9 mouse cellular contexts compared by ENCODE assay signal in the genomic region with DNA sequence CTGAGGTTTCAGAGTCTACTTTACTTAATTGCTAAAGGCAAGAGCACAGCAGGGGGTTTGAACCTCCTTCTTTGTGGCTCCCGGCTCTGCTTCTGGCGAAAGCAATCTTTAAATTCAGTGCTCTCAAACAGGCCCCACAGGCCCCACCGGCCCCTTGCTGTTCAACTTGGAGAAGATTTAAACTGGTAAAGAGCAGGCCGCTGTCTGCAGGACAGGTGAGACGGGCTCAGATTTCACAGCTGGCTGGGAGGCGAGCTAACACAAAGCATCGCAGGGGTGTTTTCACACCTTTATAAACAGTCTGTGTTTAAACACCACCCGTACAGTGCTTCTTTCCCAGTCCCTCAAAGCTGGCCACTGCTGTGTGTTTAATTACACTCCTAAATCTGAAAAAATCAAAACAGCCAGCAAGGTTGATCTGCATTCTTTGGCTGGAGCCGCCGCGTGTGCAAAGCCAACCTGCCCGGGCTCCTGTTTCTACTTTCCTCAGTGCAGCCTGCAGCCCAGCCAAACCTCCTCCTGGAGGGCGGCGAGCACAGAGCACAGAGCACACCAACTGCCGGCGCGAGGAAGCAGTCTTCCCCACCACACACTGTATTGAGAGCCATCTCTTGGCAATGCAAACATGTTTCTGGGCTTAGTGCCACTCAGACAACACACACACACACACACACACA.
DNase-seq lines count a peak whose midpoint lies in the region; ATAC-seq and TF ChIP-seq lines count a peak whose summit lies in the region.
"Had no signal": no experiment of that assay in that cellular context is flagged by ENCODE, and none has a peak within 500 bp of the region (broad histone marks: within the 10 kb centered on the region; RNA-seq: fewer than 3 reads in every experiment).

No protein-coding gene starts in this region.

- 0 out of 2 replicates have a peak, but pooled peaks cover 15% of the 10 kb centered on the region for H3K4me1 ChIP-seq in forebrain, postnatal 0 days (ENCODE audit: insufficient read depth)
- peaks cover 2 to 19% of the 10 kb centered on the region in 2 experiments; a peak in 2 of 4 replicates for H3K4me1 ChIP-seq in liver, embryonic 14.5 days (replicated peaks; ENCODE audit: control insufficient read depth in 2 of 2, insufficient read depth in 2 of 2, low read length in 1 of 2)
- peaks cover 13% of the 10 kb centered on the region; the same call in 1 of the 2 replicates for H3K4me1 ChIP-seq in neural tube, embryonic 11.5 days (ENCODE audit: control insufficient read depth, insufficient read depth, low read length)

- H3K27me3 ChIP-seq in forebrain, postnatal 0 days (ENCODE audit: insufficient read depth, low read length), result no peaks in the 10 kb centered on the region
- H3K27me3 ChIP-seq in liver, embryonic 14.5 days (ENCODE audit: control insufficient read depth, insufficient read depth, low read length), result no peaks in the 10 kb centered on the region
- no peaks in the 10 kb centered on the region for H3K27me3 ChIP-seq in neural tube, embryonic 11.5 days (ENCODE audit: control insufficient read depth, insufficient read depth, low read length)
- H3K27me3 ChIP-seq: megakaryocyte, embryonic 14.5 days had no signal

- TF ChIP-seq CTCF in forebrain, postnatal 0 days (IDR thresholded peaks at IDR 0.05; ENCODE audit: low read depth), result peak; percentile 20; the same call in 1 of the 2 replicates
- 0 out of 2 replicates have a peak, but pooled peaks have one; percentile 7 for TF ChIP-seq CTCF in liver, embryonic 14.5 days (IDR thresholded peaks at IDR 0.05; ENCODE audit: low read depth)

- H3K36me3 ChIP-seq in forebrain, postnatal 0 days (ENCODE audit: insufficient read depth), result no peaks in the 10 kb centered on the region
- H3K36me3 ChIP-seq in liver, embryonic 14.5 days (replicated peaks; ENCODE audit: control insufficient read depth, insufficient read depth, low read depth), result no peaks in the 10 kb centered on the region
- H3K36me3 ChIP-seq in neural tube, embryonic 11.5 days (ENCODE audit: control insufficient read depth, insufficient read depth, low read length), result no peaks in the 10 kb centered on the region

- H3K9me3 ChIP-seq in forebrain, postnatal 0 days (ENCODE audit: low read length), result no peaks in the 10 kb centered on the region
- H3K9me3 ChIP-seq in liver, embryonic 14.5 days (ENCODE audit: control insufficient read depth, low read length), result no peaks in the 10 kb centered on the region
- H3K9me3 ChIP-seq in neural tube, embryonic 11.5 days (ENCODE audit: control insufficient read depth, low read length), result no peaks in the 10 kb centered on the region
- H3K9me3 ChIP-seq: megakaryocyte, embryonic 14.5 days had no signal

- peak; percentile 87 for DNase-seq in cerebellum, adult 11-12 months
- peak; percentile 91 for DNase-seq in forebrain, postnatal 0 days
- peak; percentile 81 for DNase-seq in heart, postnatal 4 days
- DNase-seq in large intestine, adult 2 months (ENCODE audit: low read depth, low spot score), result peak; percentile 55
- peak in 1 of 3 experiments; percentile 12 for DNase-seq in liver, embryonic 14.5 days (ENCODE audit: low read depth in 3 of 3, low spot score in 3 of 3)
- DNase-seq in neural tube, embryonic 11.5 days (ENCODE audit: low spot score), result peak; percentile 58
- peak; percentile 62 to 69 for DNase-seq in thymus, postnatal 36 days

- H3K4me2 ChIP-seq in forebrain, postnatal 0 days (ENCODE audit: low read depth), result peak overlapping the region; percentile 32
- no peak overlapping the region for H3K4me2 ChIP-seq in liver, embryonic 14.5 days (ENCODE audit: low read depth)
- H3K4me2 ChIP-seq in neural tube, embryonic 11.5 days (ENCODE audit: low read depth), result peak overlapping the region; percentile 12; the same call in 1 of the 2 replicates

- no peak for TF ChIP-seq EP300 in liver, embryonic 14.5 days (IDR thresholded peaks at IDR 0.05; ENCODE audit: low read depth)

- H3K9ac ChIP-seq in forebrain, postnatal 0 days, result 0 out of 2 replicates have a peak overlapping the region, but pooled peaks have one; percentile 23
- no peak overlapping the region for H3K9ac ChIP-seq in liver, embryonic 14.5 days (replicated peaks)
- H3K9ac ChIP-seq in neural tube, embryonic 11.5 days (ENCODE audit: low read length), result peak overlapping the region; percentile 45

- no peak overlapping the region for H3K4me3 ChIP-seq in forebrain, postnatal 0 days (ENCODE audit: low read depth, low read length)
- H3K4me3 ChIP-seq in liver, embryonic 14.5 days (ENCODE audit: insufficient read depth in 1 of 2, low read depth in 2 of 2, low read length in 2 of 2), result no peak overlapping the region
- H3K4me3 ChIP-seq in neural tube, embryonic 11.5 days (ENCODE audit: low read depth, low read length), result no peak overlapping the region
- H3K4me3 ChIP-seq: megakaryocyte, embryonic 14.5 days had no signal

- H3K27ac ChIP-seq in forebrain, postnatal 0 days (ENCODE audit: low read depth, low read length), result peak overlapping the region; percentile 73
- no peak overlapping the region for H3K27ac ChIP-seq in liver, embryonic 14.5 days
- 0 out of 2 replicates have a peak overlapping the region, but pooled peaks have one; percentile 35 for H3K27ac ChIP-seq in neural tube, embryonic 11.5 days (ENCODE audit: low read depth, low read length)

- 9% methylated on average over 17 of the region's 17 CpGs for WGBS in forebrain, postnatal 0 days
- 11% methylated on average over 17 of the region's 17 CpGs for WGBS in large intestine, adult 2 months
- WGBS in liver, embryonic 14.5 days (ENCODE audit: insufficient replicate concordance), result 46% methylated on average over 17 of the region's 17 CpGs
- WGBS in neural tube, embryonic 11.5 days, result 6% methylated on average over 17 of the region's 17 CpGs

- peak; percentile 68 for ATAC-seq in CD4-positive, CD25-positive, alpha-beta regulatory T cell, adult 4 months
- ATAC-seq in forebrain, postnatal 0 days, result peak; percentile 96
- ATAC-seq in liver, embryonic 14.5 days (ENCODE audit: insufficient read depth), result peak; percentile 54
- ATAC-seq in neural tube, embryonic 11.5 days (ENCODE audit: insufficient read depth, low FRiP score, low TSS enrichment), result peak; percentile 42

Comparison
In these comparisons a context has a peak if more than half of its experiments do, and no peak if none do; other contexts are left out.
1. ATAC-seq: peak in every context shown above with its lines; median percentile 96 in forebrain, postnatal 0 days; 68 in CD4-positive, CD25-positive, alpha-beta regulatory T cell, adult 4 months; 54 in liver, embryonic 14.5 days; 42 in neural tube, embryonic 11.5 days.